Mouse (Mus musculus): ENCODE measurements around the gene Dalrd3.

DNA sequence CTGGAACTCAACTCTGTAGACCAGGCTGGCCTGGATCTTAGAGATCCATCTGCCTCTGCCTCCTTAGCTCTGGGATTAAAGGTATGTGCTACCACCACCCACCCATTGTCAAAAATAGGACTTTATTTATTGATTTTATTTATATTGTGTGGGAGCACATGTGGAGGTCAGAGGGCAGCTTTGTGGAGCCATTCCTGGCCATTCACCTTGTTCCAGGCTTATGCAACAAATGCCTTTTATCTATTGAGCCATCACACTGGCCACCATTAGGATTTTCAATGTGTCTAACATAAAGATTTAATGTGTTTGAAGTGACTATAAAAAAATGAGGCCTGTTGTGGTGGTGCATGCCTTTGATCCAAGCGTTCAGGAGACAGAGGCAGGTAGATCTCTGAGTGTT is 38.2 kb upstream of the Dalrd3 start:
- no peak for TF ChIP-seq POLR2A (IDR thresholded peaks at IDR 0.05; ENCODE audit: borderline replicate concordance, extremely low read depth, insufficient read depth, insufficient read length, poor library complexity, severe bottlenecking)
- TF ChIP-seq CTCF (IDR thresholded peaks at IDR 0.05; ENCODE audit: borderline replicate concordance, extremely low read depth, insufficient read depth, insufficient read length) = no peak
